Mouse (Mus musculus) gastrocnemius, postnatal 10 days (tissue): ENCODE measurements around the gene Rangrf. TPM values are rescaled to one million over a fixed set of nuclear protein-coding genes. Genes with fewer than 3 reads are reported as not detected.
A peak's percentile ranks its signal among the peaks of the same experiment; 100 is the strongest.
"Not testable (repeated sequence)": the region's sequence is repeated elsewhere in the genome, so short reads cannot be mapped to it uniquely, and the experiment has no call there.

ENCODE experiments used
- DNase-seq: peaks from one replicate; pipeline ENCODE4 v3.0.0; 2021; ENCODE audit warnings: mixed read lengths
- microRNA-seq, 2 experiments: library from miRNA; unstranded; fragments of <30 nt; microRNA quantifications; one replicate each; pipeline ENCODE4 v1.2.0; 2021
- total RNA-seq, 2 experiments: library from RNA; stranded (reverse); gene quantifications; 2 replicates each; pipeline ENCODE4 v1.2.3; 2021

Gene Rangrf
- total RNA-seq, 2 experiments from 2014 or later: 45.0 to 57.6 TPM

- DNase-seq: no peak
Observed at GRCm38 (mm10) chr11:68946001-68946400, 29.0 kb downstream of the Rangrf start.

GRCm38 (mm10) chr11:68945245-68945644 is 29.7 kb downstream of the Rangrf start:
- no peak for DNase-seq

- no peak for DNase-seq
Observed at GRCm38 (mm10) chr11:68942731-68943130, 32.3 kb downstream of the Rangrf start.

- DNase-seq: no peak
Observed at GRCm38 (mm10) chr11:68940516-68940915, 34.5 kb downstream of the Rangrf start.

DNA sequence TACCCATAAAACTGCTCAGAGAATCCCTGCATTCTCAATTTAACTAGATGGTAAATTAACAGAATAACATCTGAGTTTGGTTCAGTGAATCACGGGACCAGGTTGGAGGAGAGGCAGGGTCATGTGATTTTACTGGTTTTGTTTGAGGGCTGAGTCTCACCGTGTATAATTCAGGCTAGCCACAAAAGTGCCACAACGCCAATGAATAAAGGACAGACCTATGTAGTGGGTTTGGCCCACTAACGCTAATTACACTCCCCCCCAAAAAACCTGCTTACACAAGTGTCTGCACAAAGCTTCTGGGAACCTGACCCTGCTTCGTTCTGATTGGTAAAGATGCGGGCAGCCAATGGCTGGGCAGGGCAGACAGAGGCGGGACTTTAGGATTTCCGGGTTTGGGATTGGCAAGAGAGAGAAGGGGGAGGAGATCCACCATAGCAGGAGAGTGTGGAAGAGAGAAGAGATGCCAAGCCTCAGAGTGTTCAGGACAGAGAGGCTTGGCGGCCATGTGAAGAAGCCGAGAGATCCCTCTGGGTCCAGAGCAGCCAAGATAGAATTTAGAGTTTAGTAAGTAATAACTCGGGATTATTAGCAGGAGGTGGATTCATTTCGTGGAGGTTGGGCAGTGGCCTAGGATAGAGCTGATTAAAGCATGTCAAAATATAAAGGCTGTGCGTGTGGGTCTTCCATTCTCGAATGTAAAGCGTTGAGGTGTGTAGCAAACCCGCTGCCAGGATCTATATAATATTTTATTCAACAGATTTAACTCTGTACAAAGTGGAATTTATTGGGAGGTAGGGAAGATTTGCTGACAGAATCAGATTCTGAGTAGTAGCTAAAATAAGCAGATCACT is 35.3 kb downstream of the Rangrf start:
- DNase-seq: peak; percentile 70

DNA sequence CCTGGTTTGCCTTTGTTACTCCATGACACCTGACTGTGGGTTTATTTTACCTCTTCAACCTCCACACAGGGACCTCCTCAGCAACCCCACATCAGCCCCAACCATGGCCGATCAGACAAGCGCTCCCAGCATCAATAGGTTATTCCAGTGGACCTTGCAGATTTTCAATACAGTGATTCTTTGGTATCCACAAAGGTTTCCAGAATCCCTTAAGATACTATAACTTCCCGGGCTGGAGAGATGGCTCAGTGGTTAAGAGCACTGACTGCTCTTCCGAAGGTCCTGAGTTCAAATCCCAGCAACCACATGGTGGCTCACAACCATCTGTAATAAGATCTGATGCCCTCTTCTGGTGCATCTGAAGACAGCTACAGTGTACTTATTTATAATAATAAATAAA is 38.0 kb downstream of the Rangrf start:
- DNase-seq: not testable (repeated sequence)

DNA sequence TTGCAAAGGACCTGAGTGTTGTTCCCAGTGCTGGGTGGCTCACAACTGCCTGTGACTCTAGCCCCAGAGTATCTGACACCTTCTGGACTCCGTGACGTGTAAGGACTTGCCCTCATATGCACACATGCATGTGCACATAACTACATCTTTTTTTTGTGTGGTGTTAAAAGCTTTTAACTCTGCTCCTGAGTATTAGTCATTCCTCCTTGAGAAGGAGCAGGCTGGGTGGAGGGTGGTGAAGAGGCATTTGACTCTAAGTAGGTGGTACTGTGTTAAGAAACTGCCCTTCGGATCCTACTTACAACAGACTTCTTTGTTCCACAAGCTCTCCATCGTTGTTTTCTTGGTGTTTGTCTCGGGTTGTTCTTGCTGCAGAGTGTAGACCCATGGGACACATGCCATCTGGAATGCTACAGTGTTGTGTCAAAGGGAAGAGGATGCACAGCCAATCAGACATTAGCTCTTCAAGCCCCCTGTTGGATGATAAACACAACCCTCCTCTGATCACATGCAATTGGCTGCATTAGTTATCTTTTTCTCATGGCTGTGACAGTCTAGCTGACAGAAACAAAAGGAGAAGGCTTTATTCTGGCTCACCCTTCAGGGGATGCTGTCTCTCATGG is 41.0 kb downstream of the Rangrf start:
- DNase-seq: no peak

DNA sequence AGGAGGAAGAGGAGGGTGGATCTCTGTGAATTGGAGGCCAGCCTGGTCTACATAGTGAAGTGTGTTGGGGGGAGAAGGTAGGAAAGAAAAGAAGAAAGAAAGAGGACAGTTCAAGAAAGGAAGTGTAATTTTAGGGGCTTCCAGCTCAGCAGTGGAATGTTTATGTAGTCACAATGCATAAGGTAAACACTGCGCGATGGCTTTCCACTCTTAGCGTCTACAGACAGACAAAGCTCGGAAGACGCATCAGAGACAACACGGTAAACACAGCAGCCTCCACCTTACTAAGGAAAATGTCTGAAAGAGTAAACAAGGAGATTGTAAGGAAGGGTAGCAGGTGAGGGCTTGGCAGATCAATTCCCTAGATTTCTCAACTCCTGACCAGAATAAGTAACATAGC is 45.0 kb downstream of the Rangrf start:
- DNase-seq: no peak

GRCm38 (mm10) chr11:68926981-68927380 is 48.0 kb downstream of the Rangrf start, which contains the start of gene Odf4:
Odf4 (minus strand) TSS chr11:68927081.
- DNase-seq: no peak

DNA sequence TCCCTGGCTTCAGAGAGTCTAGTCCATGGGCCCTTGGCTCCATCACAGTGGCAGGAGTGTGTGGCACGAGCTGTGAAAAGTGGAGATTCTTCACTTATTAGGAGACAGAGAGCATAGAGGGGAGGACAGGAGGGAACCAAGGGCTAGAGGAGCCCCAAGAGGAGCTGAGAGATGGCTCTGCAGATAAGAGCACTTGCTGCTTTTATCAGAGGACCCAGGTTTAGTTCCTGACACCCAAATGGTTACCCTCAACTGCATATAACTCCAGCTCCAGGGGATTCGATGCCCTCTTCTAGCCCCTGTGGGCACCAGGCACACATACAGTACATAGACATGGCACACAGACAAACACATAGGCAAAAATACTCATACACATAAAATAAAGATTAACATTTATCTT is 50.2 kb downstream of the Rangrf start:
- no peak for DNase-seq

DNA sequence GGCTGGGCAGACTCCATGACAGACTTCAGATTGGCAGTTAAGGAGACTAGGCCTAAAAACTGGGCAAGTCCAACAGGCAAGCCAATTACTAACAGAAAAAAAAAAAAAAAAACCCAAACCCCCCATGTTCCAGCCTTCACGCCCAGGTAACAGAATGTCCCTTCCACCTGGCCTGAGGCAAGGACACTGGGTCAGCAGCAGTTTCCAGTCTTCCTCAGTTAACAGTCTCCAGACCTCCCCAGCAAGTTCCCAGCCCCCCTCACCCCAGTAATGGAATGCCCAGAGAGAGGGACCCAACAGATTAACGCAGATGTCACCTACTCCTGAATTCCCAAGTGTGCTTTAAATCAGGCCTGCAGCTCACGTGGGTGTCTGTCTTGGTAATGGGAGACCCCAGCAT is 51.8 kb downstream of the Rangrf start:
- no peak for DNase-seq

Small RNA genes within 50 kb of the gene (microRNA-seq; reads per million reads assigned to microRNA genes)
- 0 to 1.6 reads per million in 2 experiments for gene Mir3062

Other genes with a start within 250 kb of the Rangrf start
- gene Ndel1, start 103.3 kb downstream of the Rangrf start, total RNA-seq: 10 to 100 TPM; 58.3 to 68.8 TPM
- not detected for gene Rnf222, start 86.6 kb downstream of the Rangrf start, total RNA-seq
- gene Rpl26, start 73.6 kb downstream of the Rangrf start, total RNA-seq: 1,000 to 10,000 TPM in 1 of 2 experiments, 100 to 1,000 TPM in 1; 992 to 1,013 TPM
- not detected for gene Odf4, start 48.1 kb downstream of the Rangrf start, total RNA-seq
- 10 to 100 TPM; 13.0 to 17.1 TPM for gene Arhgef15, start 17.7 kb downstream of the Rangrf start, total RNA-seq
- 1 to 10 TPM; 2.3 to 3.7 TPM for gene Slc25a35, start 7.1 kb downstream of the Rangrf start, total RNA-seq
- gene Pfas, start 33.3 kb upstream of the Rangrf start, total RNA-seq: 10 to 100 TPM in 1 of 2 experiments, 1 to 10 TPM in 1; 7.8 to 11.2 TPM
- gene Ctc1, start 40.7 kb upstream of the Rangrf start, total RNA-seq: 10 to 100 TPM; 11.2 to 17.2 TPM
- 10 to 100 TPM; 10.2 to 11.6 TPM for gene Aurkb, start 70.5 kb upstream of the Rangrf start, total RNA-seq
- gene Borcs6, start 84.5 kb upstream of the Rangrf start, total RNA-seq: 10 to 100 TPM; 12.6 to 13.9 TPM
- gene Tmem107, start 95.6 kb upstream of the Rangrf start, total RNA-seq: 1 to 10 TPM; 4.3 to 5.2 TPM
- 10 to 100 TPM; 52.4 to 55.8 TPM for gene Vamp2, start 113.3 kb upstream of the Rangrf start, total RNA-seq
- gene Per1, start 120.0 kb upstream of the Rangrf start, total RNA-seq: 10 to 100 TPM; 17.5 to 78.6 TPM
- not detected for gene Hes7, start 145.2 kb upstream of the Rangrf start, total RNA-seq
- gene 9130213A22Rik, start 147.4 kb upstream of the Rangrf start, total RNA-seq: under 1 TPM; 0.27 to 0.49 TPM
- under 1 TPM in 1 of 2 experiments, not detected in 1; 0.27 TPM for gene Aloxe3, start 150.7 kb upstream of the Rangrf start, total RNA-seq
- gene Alox12b, start 181.8 kb upstream of the Rangrf start, total RNA-seq: not detected
- under 1 TPM in 1 of 2 experiments, not detected in 1; 0.09 TPM for gene Alox8, start 222.7 kb upstream of the Rangrf start, total RNA-seq